8 mouse cellular contexts compared by ENCODE assay signal in genomic region chr7:29039604-29039984, GRCm38 (mm10). TPM values are rescaled to one million over a fixed set of nuclear protein-coding genes. Genes with fewer than 3 reads are reported as not detected.
DNase-seq lines count a peak whose midpoint lies in the region; ATAC-seq and TF ChIP-seq lines count a peak whose summit lies in the region.

No protein-coding gene starts in this region.

- no peaks in the 10 kb centered on the region for H3K36me3 ChIP-seq in forebrain, postnatal 0 days (ENCODE audit: insufficient read depth)

- TF ChIP-seq CTCF in forebrain, postnatal 0 days (IDR thresholded peaks at IDR 0.05; ENCODE audit: low read depth): peak; percentile 94
- peak; percentile 92 for TF ChIP-seq CTCF in layer of hippocampus, adult 2 months (conservative IDR thresholded peaks at IDR 0.05)
- peak; percentile 61 for TF ChIP-seq CTCF in lung, adult 2 months (IDR thresholded peaks at IDR 0.05; ENCODE audit: insufficient read depth, low read length)

- WGBS in forebrain, postnatal 0 days: under 1% methylated on average over 11 of the region's 11 CpGs
- WGBS in lung, adult 2 months: under 1% methylated on average over 11 of the region's 11 CpGs

- peak overlapping the region; percentile 48 for H3K9ac ChIP-seq in forebrain, postnatal 0 days

- H3K4me1 ChIP-seq in forebrain, postnatal 0 days (ENCODE audit: insufficient read depth): no peaks in the 10 kb centered on the region
- H3K4me1 ChIP-seq in lung, adult 2 months (ENCODE audit: control insufficient read depth, insufficient read depth, low read length): 0 out of 2 replicates have a peak, but pooled peaks cover 2% of the 10 kb centered on the region

- H3K4me3 ChIP-seq in forebrain, postnatal 0 days (ENCODE audit: low read depth, low read length): peak overlapping the region; percentile 30
- peak overlapping the region; percentile 45 for H3K4me3 ChIP-seq in layer of hippocampus, adult 2 months
- no peak overlapping the region for H3K4me3 ChIP-seq in lung, adult 2 months (replicated peaks; ENCODE audit: extremely low read depth, low read depth, low read length)

- peak overlapping the region; percentile 74 for H3K4me2 ChIP-seq in forebrain, postnatal 0 days (ENCODE audit: low read depth)

- TF ChIP-seq POLR2A in lung, adult 2 months (IDR thresholded peaks at IDR 0.05; ENCODE audit: borderline replicate concordance, extremely low read depth, low read depth, low read length): no peak

- DNase-seq in MEL-GATA-1-ER (ENCODE audit: extremely low read depth, low read depth): peak; percentile 95
- DNase-seq in cerebellum, adult 8-10 months: peak; percentile 80
- DNase-seq in forebrain, postnatal 0 days: peak; percentile 98
- DNase-seq in heart, postnatal 4 days: peak; percentile 92
- DNase-seq in layer of hippocampus, adult 2 months (ENCODE audit: low spot score in 2 of 2): peak; percentile 86 to 90
- DNase-seq in lung, adult 2 months: peak; percentile 84
- peak; percentile 67 for DNase-seq in testis, postnatal 14 days (ENCODE audit: low spot score)

- peak; percentile 81 for ATAC-seq in forebrain, postnatal 0 days
- peak; percentile 81 for ATAC-seq in neutrophil, adult 5-6 weeks (ENCODE audit: extremely low read depth, insufficient number of reproducible peaks, low FRiP score, poor library complexity, severe bottlenecking)

- no peaks in the 10 kb centered on the region for H3K27me3 ChIP-seq in forebrain, postnatal 0 days (ENCODE audit: insufficient read depth, low read length)

- peak overlapping the region; percentile 62 for H3K27ac ChIP-seq in forebrain, postnatal 0 days (ENCODE audit: low read depth, low read length)
- H3K27ac ChIP-seq in layer of hippocampus, adult 2 months: no peak overlapping the region

- H3K9me3 ChIP-seq in forebrain, postnatal 0 days (ENCODE audit: low read length): no peaks in the 10 kb centered on the region

RNA-seq across cellular contexts. Expression of gene Map4k1, which starts 57.7 kb away (rescaled TPM):
- 3.6 and 8.9 TPM in 2 replicates for total RNA-seq in forebrain, postnatal 0 days (2014; rRNA removed)
- polyA plus RNA-seq in forebrain, postnatal 0 days (2015; fragmentation: Nextera tagmentation; extraction: Ambion mirVana): 18.8 and 18.9 TPM in 2 replicates
- total RNA-seq in heart, postnatal 4 days (2021): 1 to 10 TPM; 1.6 to 2.0 TPM
- total RNA-seq in layer of hippocampus, adult 2 months (2021): 1 to 10 TPM in 1 of 2 experiments, under 1 TPM in 1; 0.90 to 1.8 TPM
- 16.7 and 17.0 TPM in 2 replicates for polyA plus RNA-seq in lung, adult 2 months (2012; rRNA removed)
- total RNA-seq in neutrophil, adult 5-6 weeks (2017): 132 and 154 TPM in 2 replicates

RNA-seq across cellular contexts. Expression of gene Eif3k, which starts 57.9 kb away (rescaled TPM):
- 360 and 399 TPM in 2 replicates for total RNA-seq in forebrain, postnatal 0 days (2014; rRNA removed)
- polyA plus RNA-seq in forebrain, postnatal 0 days (2015; fragmentation: Nextera tagmentation; extraction: Ambion mirVana): 318 and 368 TPM in 2 replicates
- 100 to 1,000 TPM; 205 to 208 TPM for total RNA-seq in heart, postnatal 4 days (2021)
- total RNA-seq in layer of hippocampus, adult 2 months (2021): 100 to 1,000 TPM; 198 to 202 TPM
- polyA plus RNA-seq in lung, adult 2 months (2012; rRNA removed): 175 and 234 TPM in 2 replicates
- total RNA-seq in neutrophil, adult 5-6 weeks (2017): 191 and 195 TPM in 2 replicates

Comparison
In these comparisons a context has a peak if more than half of its experiments do, and no peak if none do; other contexts are left out.
1. RNA of gene Map4k1, which starts 57.7 kb away (total RNA-seq): 132 to 154 TPM in neutrophil, adult 5-6 weeks; 3.6 to 8.9 TPM in forebrain, postnatal 0 days, 1.6 to 2.0 TPM in heart, postnatal 4 days and 0.90 to 1.8 TPM in layer of hippocampus, adult 2 months; every median in the first group is over 10 times any median in the second.
2. Peak in every context shown above with its lines, with median percentiles within 50 percentile points of each other: DNase-seq and CTCF ChIP-seq.